Mouse (Mus musculus) limb, embryonic 14.5 days (tissue): ENCODE measurements around the gene P3h1. TPM values are rescaled to one million over a fixed set of nuclear protein-coding genes. Genes with fewer than 3 reads are reported as not detected.

Experiments
- ATAC-seq: fragments of 200-750 bp; cut with Nextera tagmentation; 2 replicates; pipeline ENCODE4 v1.8.0; 2017; ENCODE audit warnings: low read depth, moderate number of reproducible peaks, moderate TSS enrichment; ENCODE audit not compliant: low FRiP score
- DNase-seq: peaks from one replicate; pipeline ENCODE4 v3.0.0-alpha.2; 2015; ENCODE audit warnings: low spot score
- H3K27ac ChIP-seq: fragments of 300-500 bp; sonication (generic); replicated peaks from 2 replicates; pipeline ENCODE4 v1.5.1; 2014; ENCODE audit warnings: low read depth, mild to moderate bottlenecking, low read length, moderate library complexity, mixed read lengths
- H3K27me3 ChIP-seq: fragments of 300-500 bp; sonication (generic); 2 replicates; pipeline ENCODE4 v1.6.1; 2014; ENCODE audit warnings: low read length, mixed read lengths; ENCODE audit not compliant: control insufficient read depth, insufficient read depth
- H3K36me3 ChIP-seq: fragments of 300-500 bp; sonication (generic); 2 replicates; pipeline ENCODE4 v1.6.1; 2014; ENCODE audit warnings: mild to moderate bottlenecking, low read length, moderate library complexity, mixed read lengths; ENCODE audit not compliant: control insufficient read depth, insufficient read depth
- H3K4me1 ChIP-seq: fragments of 300-500 bp; sonication (generic); 2 replicates; pipeline ENCODE4 v1.6.1; 2014; ENCODE audit warnings: antibody characterized with exemption, low read length, mixed read lengths; ENCODE audit not compliant: control insufficient read depth, insufficient read depth
- H3K4me2 ChIP-seq: fragments of 300-500 bp; sonication (generic); replicated peaks from 2 replicates; pipeline ENCODE4 v1.6.1; 2014; ENCODE audit warnings: low read depth, mild to moderate bottlenecking, low read length, moderate library complexity; ENCODE audit not compliant: severe bottlenecking
- H3K4me3 ChIP-seq: fragments of 300-500 bp; sonication (generic); replicated peaks from 2 replicates; pipeline ENCODE4 v1.5.1; 2014; ENCODE audit warnings: low read length
- H3K9ac ChIP-seq: fragments of 300-500 bp; sonication (generic); 2 replicates; pipeline ENCODE4 v1.6.1; 2014; ENCODE audit warnings: mild to moderate bottlenecking, low read depth, low read length, moderate library complexity; ENCODE audit not compliant: severe bottlenecking
- H3K9me3 ChIP-seq: fragments of 300-500 bp; sonication (generic); 2 replicates; pipeline ENCODE4 v1.6.1; 2016; ENCODE audit warnings: low read length; ENCODE audit not compliant: control insufficient read depth
- POLR2A ChIP-seq: fragments of 200-500 bp; IDR thresholded peaks from 2 replicates; pipeline ENCODE4 v1.8.0; 2012; ENCODE audit warnings: inconsistent platforms, mild to moderate bottlenecking, moderate library complexity, borderline replicate concordance; ENCODE audit not compliant: insufficient read depth, insufficient read length; ENCODE audit errors: extremely low read depth
- WGBS: fragments of 180-500 bp; shearing (Covaris S2); extraction: QIAGEN DNeasy Blood & Tissue Kit; methylation state at CpG from one replicate; pipeline ENCODE4 v1.1.7; 2014; 5-methylcytosine and 5-hydroxymethylcytosine counted together
- polyA plus RNA-seq, 2 experiments: library from polyadenylated mRNA; depleted of rRNA in 1 of 2; stranded (reverse) in 1 of 2; unstranded in 1 of 2; fragments of >200 nt; fragmentation: Nextera tagmentation in 1 of 2; extraction: Ambion mirVana in 1 of 2; gene quantifications; 2 replicates each; pipeline versions ENCODE4 v1.2.1 to v1.2.3; 2012 to 2014

P3h1 gene
- polyA plus RNA-seq, 2 experiments: 98.0 to 162 TPM

- H3K9me3 ChIP-seq: no peaks in the 10 kb centered on the region
- ATAC-seq (no peak), DNase-seq (no peak)
- H3K9ac ChIP-seq: no peak overlapping the region
- H3K4me2 ChIP-seq: no peak overlapping the region
- H3K4me1 ChIP-seq: no peaks in the 10 kb centered on the region
- no peak overlapping the region for H3K4me3 ChIP-seq
- TF ChIP-seq POLR2A: no peak
- no peaks in the 10 kb centered on the region for H3K27me3 ChIP-seq
- no peak overlapping the region for H3K27ac ChIP-seq
- peaks cover 50% of the 10 kb centered on the region for H3K36me3 ChIP-seq
- 79% methylated on average over 11 of the region's 11 CpGs for WGBS
Measured at GRCm38 (mm10) chr4:119248407-119248965, 15.8 kb downstream of the P3h1 start.

GRCm38 (mm10) chr4:119252025-119252808, 19.5 kb downstream of the P3h1 start:
- Histone ChIP-seq H3K27ac (0 out of 2 replicates have a peak overlapping the region, but pooled peaks have one; percentile 19), H3K4me3 (no peak overlapping the region), H3K36me3 (peaks cover 15% of the 10 kb centered on the region), H3K9me3 (no peaks in the 10 kb centered on the region), H3K4me1 (peaks cover 14% of the 10 kb centered on the region), H3K9ac (no peak overlapping the region), H3K4me2 (no peak overlapping the region), H3K27me3 (no peaks in the 10 kb centered on the region)
- WGBS: 52% methylated on average over 7 of the region's 7 CpGs
- ATAC-seq (no peak), DNase-seq (no peak)
- TF ChIP-seq POLR2A: no peak

- Histone ChIP-seq H3K4me2 (no peak overlapping the region), H3K36me3 (no peaks in the 10 kb centered on the region), H3K9ac (peak overlapping the region; percentile 29; the same call in 1 of the 2 replicates), H3K27ac (peak overlapping the region; percentile 75), H3K4me1 (peaks cover 14% of the 10 kb centered on the region), H3K4me3 (no peak overlapping the region), H3K9me3 (no peaks in the 10 kb centered on the region), H3K27me3 (no peaks in the 10 kb centered on the region)
- WGBS: 32% methylated on average over 6 of the region's 9 CpGs
- peak; percentile 42 for ATAC-seq
- no peak for TF ChIP-seq POLR2A
- peak; percentile 32 for DNase-seq
Measured at GRCm38 (mm10) chr4:119254012-119254618, 21.4 kb downstream of the P3h1 start.

GRCm38 (mm10) chr4:119255351-119255750, 22.6 kb downstream of the P3h1 start, which contains the start of gene Cldn19:
Gene Cldn19, plus strand, starts transcription at chr4:119255414.
- Histone ChIP-seq H3K9ac (peak within 1 kb of the TSS; percentile 29; the same call in 1 of the 2 replicates), H3K27ac (peak within 1 kb of the TSS; percentile 75), H3K4me1 (peaks cover 14% of the 10 kb centered on the region), H3K36me3 (no peaks in the 10 kb centered on the region), H3K4me3 (no peak within 1 kb of the TSS), H3K27me3 (no peaks in the 10 kb centered on the region), H3K9me3 (no peaks in the 10 kb centered on the region), H3K4me2 (no peak within 1 kb of the TSS)
- 84% methylated on average over 12 of the region's 12 CpGs for WGBS
- no peak for ATAC-seq
- TF ChIP-seq POLR2A: no peak
- DNase-seq: no peak

- H3K4me2 ChIP-seq: no peak overlapping the region
- no peak overlapping the region for H3K9ac ChIP-seq
- no peak for TF ChIP-seq POLR2A
- H3K4me1 ChIP-seq: peaks cover 14% of the 10 kb centered on the region
- 70% methylated on average over 6 of the region's 6 CpGs for WGBS
- no peak for DNase-seq
- H3K4me3 ChIP-seq: no peak overlapping the region
- H3K36me3 ChIP-seq: no peaks in the 10 kb centered on the region
- H3K9me3 ChIP-seq: no peaks in the 10 kb centered on the region
- ATAC-seq: no peak
- no peaks in the 10 kb centered on the region for H3K27me3 ChIP-seq
- H3K27ac ChIP-seq: no peak overlapping the region
Measured at GRCm38 (mm10) chr4:119257083-119257482, 24.4 kb downstream of the P3h1 start.
